Comparison of ENCODE assay signal across 8 mouse cellular contexts in the genomic region with DNA sequence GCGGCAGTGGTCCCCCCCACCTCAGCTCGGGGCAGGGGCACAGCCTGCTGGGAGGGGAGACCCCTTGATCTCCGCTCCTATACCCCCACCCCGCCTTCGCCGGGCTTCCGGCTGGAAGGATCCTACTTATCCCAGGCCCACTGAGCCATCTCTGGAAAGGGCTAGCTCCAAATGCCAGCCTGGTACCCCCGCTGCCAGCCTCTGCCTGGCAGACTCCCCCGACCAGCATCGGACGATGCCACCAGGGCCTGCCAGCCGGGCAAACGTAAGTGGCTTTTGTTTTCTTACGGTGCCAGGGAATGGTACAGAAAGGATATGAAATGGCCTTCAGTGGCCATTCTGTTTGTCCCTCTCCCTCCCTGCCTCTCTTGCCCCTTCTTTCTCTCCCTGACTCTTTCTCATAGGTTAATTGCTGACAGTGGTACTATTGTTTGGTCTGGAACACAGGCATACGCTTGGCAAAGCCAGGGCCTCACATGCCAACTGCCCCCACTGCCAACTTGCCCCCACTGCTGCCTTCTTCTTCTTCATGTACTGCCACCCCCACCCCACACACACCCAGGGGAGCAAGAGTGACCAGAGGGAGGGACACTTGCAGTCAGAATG. TPM values are rescaled to one million over a fixed set of nuclear protein-coding genes. Genes with fewer than 3 reads are reported as not detected.
DNase-seq lines count a peak whose midpoint lies in the region; ATAC-seq and TF ChIP-seq lines count a peak whose summit lies in the region.

No protein-coding gene starts in this region.

- H3K27ac ChIP-seq in heart, embryonic 14.5 days (replicated peaks in 1 of 2; ENCODE audit: control insufficient read depth in 1 of 2, insufficient read depth in 1 of 2, low read depth in 2 of 2, low read length in 2 of 2), result peak overlapping the region; percentile 97
- H3K27ac ChIP-seq in stomach, embryonic 16.5 days (ENCODE audit: low read length), result peak overlapping the region; percentile 84
- H3K27ac ChIP-seq in thymus, adult 2 months (ENCODE audit: control insufficient read depth, insufficient read depth, low read length), result no peak overlapping the region

- H3K9me3 ChIP-seq in heart, embryonic 14.5 days (ENCODE audit: control insufficient read depth, low read length), result 0 out of 2 replicates have a peak, but pooled peaks cover 3% of the 10 kb centered on the region
- no peaks in the 10 kb centered on the region for H3K9me3 ChIP-seq in stomach, embryonic 16.5 days (replicated peaks; ENCODE audit: control insufficient read depth, low read length)

- peaks cover 53% of the 10 kb centered on the region for H3K36me3 ChIP-seq in heart, embryonic 14.5 days (ENCODE audit: control insufficient read depth, insufficient read depth, low read length)
- H3K36me3 ChIP-seq in stomach, embryonic 16.5 days (ENCODE audit: control insufficient read depth, insufficient read depth, low read length), result no peaks in the 10 kb centered on the region
- H3K36me3 ChIP-seq in thymus, adult 2 months (ENCODE audit: control insufficient read depth, insufficient read depth, low read length), result no peaks in the 10 kb centered on the region

- H3K4me3 ChIP-seq in heart, embryonic 14.5 days (ENCODE audit: control insufficient read depth in 1 of 2, insufficient read depth in 1 of 2, low read depth in 1 of 2, low read length in 2 of 2), result peak overlapping the region; percentile 28 to 39
- H3K4me3 ChIP-seq in stomach, embryonic 16.5 days (replicated peaks; ENCODE audit: low read length), result no peak overlapping the region
- H3K4me3 ChIP-seq in thymus, adult 2 months (ENCODE audit: control insufficient read depth, insufficient read depth, low read length), result no peak overlapping the region

- H3K4me1 ChIP-seq in heart, embryonic 14.5 days (ENCODE audit: control insufficient read depth in 2 of 2, insufficient read depth in 2 of 2, low read length in 2 of 2), result peaks cover 60 to 73% of the 10 kb centered on the region in 2 experiments
- peaks cover 34% of the 10 kb centered on the region for H3K4me1 ChIP-seq in stomach, embryonic 16.5 days (ENCODE audit: control insufficient read depth, insufficient read depth, low read length)
- H3K4me1 ChIP-seq in thymus, adult 2 months (replicated peaks; ENCODE audit: control insufficient read depth, insufficient read depth, low read length), result peaks cover 36% of the 10 kb centered on the region

- no peak for TF ChIP-seq CTCF in thymus, adult 2 months (IDR thresholded peaks at IDR 0.05; ENCODE audit: borderline replicate concordance, control insufficient read depth, extremely low read depth, insufficient read depth, low read length, poor library complexity)

- intact Hi-C loops in heart, postnatal 36 days (cut with DNase I), result loop anchor here (2.0 kb wide), 1 partner anchor 22 kb away; no protein-coding TSS in a partner anchor

- peak overlapping the region; percentile 70 for H3K4me2 ChIP-seq in heart, embryonic 14.5 days (ENCODE audit: low read length)
- no peak overlapping the region for H3K4me2 ChIP-seq in stomach, embryonic 16.5 days (ENCODE audit: low read depth, low read length)

- TF ChIP-seq POLR2A in thymus, adult 2 months (IDR thresholded peaks at IDR 0.05; ENCODE audit: control insufficient read depth, extremely low read depth, insufficient read depth, low read length, poor library complexity), result no peak

- no peak for DNase-seq in heart, postnatal 36 days
- peak; percentile 55 for DNase-seq in right cerebral cortex, adult 18-20 months
- DNase-seq in right cerebral cortex, postnatal 36 days (ENCODE audit: low spot score in 2 of 2), result no peak
- peak; percentile 88 for DNase-seq in layer of hippocampus, adult 9-11 months
- no peak for DNase-seq in right cerebral cortex, postnatal 14 days
- DNase-seq in thymus, adult 2 months, result no peak

- peak overlapping the region; percentile 77 for H3K9ac ChIP-seq in heart, embryonic 14.5 days (ENCODE audit: low read length)
- H3K9ac ChIP-seq in stomach, embryonic 16.5 days (ENCODE audit: low read length), result peak overlapping the region; percentile 9

- ATAC-seq in heart, embryonic 14.5 days (ENCODE audit: insufficient number of reproducible peaks, insufficient read depth, low FRiP score, low read depth), result no peak
- ATAC-seq in stomach, embryonic 16.5 days (ENCODE audit: insufficient read depth, low FRiP score), result no peak

- 57% methylated on average over 15 of the region's 15 CpGs for WGBS in heart, embryonic 14.5 days
- WGBS in stomach, embryonic 16.5 days, result 83% methylated on average over 15 of the region's 15 CpGs
- 97% methylated on average over 15 of the region's 15 CpGs for WGBS in thymus, adult 2 months

- no peaks in the 10 kb centered on the region for H3K27me3 ChIP-seq in heart, embryonic 14.5 days (ENCODE audit: control insufficient read depth, insufficient read depth, low read length)
- no peaks in the 10 kb centered on the region for H3K27me3 ChIP-seq in stomach, embryonic 16.5 days (ENCODE audit: control insufficient read depth, insufficient read depth, low read length)
- H3K27me3 ChIP-seq in thymus, adult 2 months (ENCODE audit: control insufficient read depth, insufficient read depth, low read length), result no peaks in the 10 kb centered on the region

RNA-seq across cellular contexts. Expression of a gene that starts 23.3 kb away (rescaled TPM):
- polyA plus RNA-seq in heart, embryonic 14.5 days (2014; fragmentation: Nextera tagmentation; extraction: Ambion mirVana), result 11.4 and 12.8 TPM in 2 replicates
- total RNA-seq in heart, postnatal 36 days (2021), result 10 to 100 TPM; 17.9 to 20.4 TPM
- polyA plus RNA-seq in stomach, embryonic 16.5 days (2015; fragmentation: Nextera tagmentation; extraction: Ambion mirVana), result 8.5 and 9.3 TPM in 2 replicates
- polyA plus RNA-seq in thymus, adult 2 months (2012; rRNA removed), result 9.5 and 12.1 TPM in 2 replicates

RNA-seq across cellular contexts. Expression of a gene that starts 38.4 kb away (rescaled TPM):
- polyA plus RNA-seq in heart, embryonic 14.5 days (2014; fragmentation: Nextera tagmentation; extraction: Ambion mirVana), result 34.7 and 38.2 TPM in 2 replicates
- total RNA-seq in heart, postnatal 36 days (2021), result 10 to 100 TPM; 25.3 to 29.9 TPM
- 32.1 and 33.7 TPM in 2 replicates for polyA plus RNA-seq in stomach, embryonic 16.5 days (2015; fragmentation: Nextera tagmentation; extraction: Ambion mirVana)
- polyA plus RNA-seq in thymus, adult 2 months (2012; rRNA removed), result 127 and 147 TPM in 2 replicates

Comparison
In these comparisons a context has a peak if more than half of its experiments do, and no peak if none do; other contexts are left out.
1. DNase-seq: peak in right cerebral cortex, adult 18-20 months (single experiment) and layer of hippocampus, adult 9-11 months (single experiment); none in heart, postnatal 36 days (0 of 2), right cerebral cortex, postnatal 36 days (0 of 2), right cerebral cortex, postnatal 14 days (single experiment) and thymus, adult 2 months (single experiment).
2. H3K4me3 ChIP-seq: peak in heart, embryonic 14.5 days (2 of 2); none in stomach, embryonic 16.5 days (single experiment) and thymus, adult 2 months (single experiment).